ENCODE assay signal across 11 mouse cellular contexts in genomic region chr6:143035261-143035660, GRCm38 (mm10).
DNase-seq lines count a peak whose midpoint lies in the region; ATAC-seq and TF ChIP-seq lines count a peak whose summit lies in the region.
"Had no signal": no experiment of that assay in that cellular context is flagged by ENCODE, and none has a peak within 500 bp of the region (broad histone marks: within the 10 kb centered on the region; RNA-seq: fewer than 3 reads in every experiment).

No protein-coding gene starts in this region.

- H3K4me1 ChIP-seq in hindbrain, postnatal 0 days (ENCODE audit: insufficient read depth, low read length) = no peaks in the 10 kb centered on the region
- H3K4me1 ChIP-seq in hindbrain, embryonic 10.5 days (replicated peaks) = no peaks in the 10 kb centered on the region
- peaks cover 14% of the 10 kb centered on the region for H3K4me1 ChIP-seq in E14TG2a.4 (replicated peaks; ENCODE audit: low read depth, low read length)
- H3K4me1 ChIP-seq in liver, postnatal 0 days (ENCODE audit: insufficient read depth) = no peaks in the 10 kb centered on the region
- H3K4me1 ChIP-seq in neural tube, embryonic 15.5 days = no peaks in the 10 kb centered on the region
- H3K4me1 ChIP-seq: limb, embryonic 15.5 days had no signal

- no peak overlapping the region for H3K27ac ChIP-seq in hindbrain, postnatal 0 days
- no peak overlapping the region for H3K27ac ChIP-seq in hindbrain, embryonic 10.5 days
- H3K27ac ChIP-seq in liver, postnatal 0 days (ENCODE audit: low read depth) = no peak overlapping the region
- H3K27ac ChIP-seq in neural tube, embryonic 15.5 days (replicated peaks) = no peak overlapping the region
- H3K27ac ChIP-seq: limb, embryonic 15.5 days had no signal

- peaks cover 59% of the 10 kb centered on the region for H3K36me3 ChIP-seq in hindbrain, postnatal 0 days (ENCODE audit: insufficient read depth, low read length)
- peaks cover 95% of the 10 kb centered on the region for H3K36me3 ChIP-seq in hindbrain, embryonic 10.5 days
- H3K36me3 ChIP-seq in E14TG2a.4 (ENCODE audit: insufficient read depth, low read length) = peaks cover 90% of the 10 kb centered on the region
- peaks cover 69% of the 10 kb centered on the region for H3K36me3 ChIP-seq in liver, postnatal 0 days (replicated peaks; ENCODE audit: insufficient read depth, low read length)
- peaks cover 83% of the 10 kb centered on the region for H3K36me3 ChIP-seq in neural tube, embryonic 15.5 days

- no peak for TF ChIP-seq EP300 in liver, postnatal 0 days (IDR thresholded peaks at IDR 0.05; ENCODE audit: low read depth)

- peak; percentile 34 for DNase-seq in hindbrain, postnatal 0 days (ENCODE audit: low spot score)
- no peak for DNase-seq in hindbrain, embryonic 10.5 days (ENCODE audit: low spot score)
- DNase-seq in 416B (ENCODE audit: low read depth) = peak; percentile 60
- no peak for DNase-seq in liver, postnatal 0 days
- DNase-seq in cerebellum, postnatal 4 days (ENCODE audit: low spot score in 2 of 2) = no peak
- DNase-seq in adrenal gland, adult 18-20 months (ENCODE audit: low spot score in 2 of 2) = no peak
- DNase-seq: cerebellum, adult 18-20 months; gastrocnemius, postnatal 25 days had no signal

- no peak for ATAC-seq in hindbrain, postnatal 0 days
- ATAC-seq in liver, postnatal 0 days = no peak
- no peak for ATAC-seq in neural tube, embryonic 15.5 days (ENCODE audit: low FRiP score)

- H3K9me3 ChIP-seq in hindbrain, postnatal 0 days (ENCODE audit: low read length) = no peaks in the 10 kb centered on the region
- no peaks in the 10 kb centered on the region for H3K9me3 ChIP-seq in hindbrain, embryonic 10.5 days
- H3K9me3 ChIP-seq in E14TG2a.4 (ENCODE audit: low read length) = no peaks in the 10 kb centered on the region
- no peaks in the 10 kb centered on the region for H3K9me3 ChIP-seq in liver, postnatal 0 days (ENCODE audit: low read length)
- no peaks in the 10 kb centered on the region for H3K9me3 ChIP-seq in neural tube, embryonic 15.5 days (replicated peaks)
- H3K9me3 ChIP-seq: limb, embryonic 15.5 days had no signal

- TF ChIP-seq CTCF in hindbrain, postnatal 0 days (IDR thresholded peaks at IDR 0.05; ENCODE audit: low read depth) = peak; percentile 50
- peak; percentile 14 for TF ChIP-seq CTCF in E14TG2a.4 (conservative IDR thresholded peaks at IDR 0.05; ENCODE audit: low read length)
- peak; percentile 56 for TF ChIP-seq CTCF in liver, postnatal 0 days (IDR thresholded peaks at IDR 0.05; ENCODE audit: low read depth)

- H3K27me3 ChIP-seq in hindbrain, postnatal 0 days (ENCODE audit: insufficient read depth, low read length) = no peaks in the 10 kb centered on the region
- no peaks in the 10 kb centered on the region for H3K27me3 ChIP-seq in hindbrain, embryonic 10.5 days (ENCODE audit: insufficient read depth, poor library complexity, severe bottlenecking)
- no peaks in the 10 kb centered on the region for H3K27me3 ChIP-seq in E14TG2a.4 (ENCODE audit: insufficient read depth, low read length)
- no peaks in the 10 kb centered on the region for H3K27me3 ChIP-seq in liver, postnatal 0 days (ENCODE audit: insufficient read depth, low read length)
- H3K27me3 ChIP-seq in neural tube, embryonic 15.5 days (replicated peaks) = no peaks in the 10 kb centered on the region
- H3K27me3 ChIP-seq: limb, embryonic 15.5 days had no signal

- no peak overlapping the region for H3K4me3 ChIP-seq in hindbrain, postnatal 0 days (ENCODE audit: low read length)
- H3K4me3 ChIP-seq in hindbrain, embryonic 10.5 days = no peak overlapping the region
- H3K4me3 ChIP-seq in E14TG2a.4 (replicated peaks; ENCODE audit: low read length) = no peak overlapping the region
- no peak overlapping the region for H3K4me3 ChIP-seq in liver, postnatal 0 days (ENCODE audit: low read depth, low read length)
- H3K4me3 ChIP-seq in neural tube, embryonic 15.5 days (replicated peaks) = no peak overlapping the region
- H3K4me3 ChIP-seq: limb, embryonic 15.5 days had no signal

- no peak overlapping the region for H3K9ac ChIP-seq in hindbrain, postnatal 0 days (replicated peaks; ENCODE audit: low read length)
- H3K9ac ChIP-seq in liver, postnatal 0 days (replicated peaks) = no peak overlapping the region
- no peak overlapping the region for H3K9ac ChIP-seq in neural tube, embryonic 15.5 days (replicated peaks)
- H3K9ac ChIP-seq: limb, embryonic 15.5 days had no signal

- WGBS in hindbrain, postnatal 0 days = 65% methylated on average over 4 of the region's 4 CpGs
- WGBS in hindbrain, embryonic 10.5 days = 72% methylated on average over 4 of the region's 4 CpGs
- 44% methylated on average over 4 of the region's 4 CpGs for WGBS in liver, postnatal 0 days (ENCODE audit: insufficient replicate concordance)
- WGBS in neural tube, embryonic 15.5 days = 75% methylated on average over 4 of the region's 4 CpGs

- no peak overlapping the region for H3K4me2 ChIP-seq in hindbrain, postnatal 0 days (ENCODE audit: low read depth, low read length)
- no peak overlapping the region for H3K4me2 ChIP-seq in liver, postnatal 0 days (ENCODE audit: low read depth, low read length)
- H3K4me2 ChIP-seq in neural tube, embryonic 15.5 days = no peak overlapping the region
- H3K4me2 ChIP-seq: limb, embryonic 15.5 days had no signal

Comparison
In these comparisons a context has a peak if more than half of its experiments do, and no peak if none do; other contexts are left out.
1. DNase-seq: peak in hindbrain, postnatal 0 days (single experiment) and 416B (single experiment); none in hindbrain, embryonic 10.5 days (single experiment), liver, postnatal 0 days (single experiment), cerebellum, postnatal 4 days (0 of 2) and adrenal gland, adult 18-20 months (0 of 2).
2. Peak in every context shown above with its lines, with median percentiles within 50 percentile points of each other: CTCF ChIP-seq.